Mouse (Mus musculus): Measurements from ENCODE around the gene St8sia4. TPM values are rescaled to one million over a fixed set of nuclear protein-coding genes. Genes with fewer than 3 reads are reported as not detected.

The St8sia4 gene
- 42.7 TPM for total RNA-seq (2023)

DNA sequence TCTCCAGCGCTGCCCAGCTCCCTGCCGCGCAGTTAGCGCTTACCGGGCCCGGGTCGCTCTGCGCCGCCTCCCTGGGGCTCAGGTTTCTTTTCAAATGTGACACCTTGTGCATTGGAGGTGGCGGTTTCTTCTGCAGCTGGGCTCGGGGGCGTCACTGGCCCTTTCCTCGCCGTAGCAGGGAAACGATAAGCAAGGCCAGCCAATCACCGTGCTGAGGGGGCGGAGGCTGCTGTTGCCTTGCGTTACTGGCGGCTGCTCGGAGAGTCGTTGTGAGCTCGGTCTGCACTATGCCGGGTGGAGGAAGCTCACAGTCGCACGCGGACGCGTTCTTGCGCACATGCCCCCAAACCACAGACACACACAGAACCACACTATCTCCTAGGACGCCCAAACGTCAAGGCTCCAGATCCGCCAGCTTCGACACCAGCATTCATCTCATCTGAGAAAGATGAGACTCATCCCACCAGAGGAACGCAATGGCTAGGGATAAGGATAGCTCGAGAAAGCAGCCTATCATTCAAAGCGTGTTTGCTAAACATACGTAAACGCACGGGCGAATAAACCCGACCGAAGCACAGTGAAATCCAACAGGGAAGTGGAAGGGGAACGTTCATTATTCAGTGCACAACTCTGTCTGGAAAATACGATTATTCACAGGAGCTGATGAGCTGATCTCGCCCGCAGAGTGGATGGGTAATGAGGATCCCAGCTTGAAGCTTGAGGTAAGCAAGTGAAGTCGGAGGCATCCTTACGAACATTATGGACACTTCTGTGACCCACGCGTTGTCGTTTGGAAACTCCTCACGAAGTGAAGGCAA is at the start of gene St8sia4:
Gene St8sia4 (minus strand): TSS at position 137 of the 818 bp plus-strand sequence.

Measured in CD4-positive naive resting alpha-beta T cell, adult 57 days (primary cell).